10 mouse cellular contexts compared by ENCODE assay signal in the genomic region with DNA sequence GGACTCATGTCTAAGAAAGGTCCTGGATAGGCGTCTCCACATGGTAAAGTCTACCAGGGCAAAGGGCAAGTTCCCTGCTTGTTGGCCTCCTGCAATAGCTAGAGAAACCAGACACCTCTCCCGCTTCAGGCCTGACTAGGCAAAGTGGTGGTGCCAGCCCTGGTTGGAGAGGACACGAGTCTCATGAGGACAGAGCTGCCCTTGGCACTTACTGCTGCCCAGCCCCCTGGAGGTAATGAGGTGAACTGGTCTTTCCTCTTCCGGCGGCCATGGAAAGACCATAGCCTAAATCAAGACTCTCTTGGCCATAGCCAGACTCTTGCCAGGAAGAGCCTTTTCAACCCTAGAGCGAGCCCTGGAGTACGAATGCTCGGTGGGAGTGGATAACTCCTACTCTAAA. TPM values are rescaled to one million over a fixed set of nuclear protein-coding genes. Genes with fewer than 3 reads are reported as not detected.
A peak's percentile ranks its signal among the peaks of the same experiment; 100 is the strongest.
DNase-seq lines count a peak whose midpoint lies in the region; ATAC-seq and TF ChIP-seq lines count a peak whose summit lies in the region.
"Had no signal": no experiment of that assay in that cellular context is flagged by ENCODE, and none has a peak within 500 bp of the region (broad histone marks: within the 10 kb centered on the region; RNA-seq: fewer than 3 reads in every experiment).

No protein-coding gene starts in this region.

- H3K4me2 ChIP-seq in liver, embryonic 14.5 days (ENCODE audit: low read depth): no peak overlapping the region
- peak overlapping the region; percentile 74; the same call in 1 of the 2 replicates for H3K4me2 ChIP-seq in forebrain, embryonic 14.5 days (ENCODE audit: low read length)
- no peak overlapping the region for H3K4me2 ChIP-seq in neural tube, embryonic 15.5 days
- H3K4me2 ChIP-seq: embryonic facial prominence, embryonic 15.5 days had no signal

- H3K4me1 ChIP-seq in liver, embryonic 14.5 days (replicated peaks; ENCODE audit: control insufficient read depth in 2 of 2, insufficient read depth in 2 of 2, low read length in 1 of 2): peaks cover 9 to 13% of the 10 kb centered on the region in 2 experiments
- peaks cover 29% of the 10 kb centered on the region for H3K4me1 ChIP-seq in forebrain, embryonic 14.5 days (ENCODE audit: control insufficient read depth, insufficient read depth, low read length)
- H3K4me1 ChIP-seq in neural tube, embryonic 15.5 days: peaks cover 32% of the 10 kb centered on the region

- WGBS in liver, embryonic 14.5 days (ENCODE audit: insufficient replicate concordance): 62% methylated on average over 8 of the region's 8 CpGs
- 86% methylated on average over 8 of the region's 8 CpGs for WGBS in forebrain, embryonic 14.5 days
- WGBS in neural tube, embryonic 15.5 days: 88% methylated on average over 8 of the region's 8 CpGs

- H3K4me3 ChIP-seq in liver, embryonic 14.5 days (ENCODE audit: insufficient read depth in 1 of 2, low read depth in 2 of 2, low read length in 2 of 2): no peak overlapping the region
- H3K4me3 ChIP-seq in forebrain, embryonic 14.5 days (ENCODE audit: low read depth, low read length): no peak overlapping the region
- no peak overlapping the region for H3K4me3 ChIP-seq in neural tube, embryonic 15.5 days (replicated peaks)
- H3K4me3 ChIP-seq: embryonic facial prominence, embryonic 15.5 days; heart, embryonic 10.5 days had no signal

- TF ChIP-seq CTCF in liver, embryonic 14.5 days (IDR thresholded peaks at IDR 0.05; ENCODE audit: low read depth): peak; percentile 38; the same call in 1 of the 2 replicates

- H3K36me3 ChIP-seq in liver, embryonic 14.5 days (replicated peaks; ENCODE audit: control insufficient read depth, insufficient read depth, low read depth): no peaks in the 10 kb centered on the region
- H3K36me3 ChIP-seq in forebrain, embryonic 14.5 days (ENCODE audit: control insufficient read depth, insufficient read depth, low read length): peaks cover 9% of the 10 kb centered on the region
- peaks cover 4% of the 10 kb centered on the region for H3K36me3 ChIP-seq in neural tube, embryonic 15.5 days

- TF ChIP-seq EP300 in liver, embryonic 14.5 days (IDR thresholded peaks at IDR 0.05; ENCODE audit: low read depth): no peak

- no peak overlapping the region for H3K9ac ChIP-seq in liver, embryonic 14.5 days (replicated peaks)
- no peak overlapping the region for H3K9ac ChIP-seq in forebrain, embryonic 14.5 days (ENCODE audit: low read length)
- H3K9ac ChIP-seq in neural tube, embryonic 15.5 days (replicated peaks): no peak overlapping the region
- H3K9ac ChIP-seq: embryonic facial prominence, embryonic 15.5 days had no signal

- DNase-seq in cerebellum, adult 11 months: peak; percentile 33
- no peak for DNase-seq in liver, embryonic 14.5 days (ENCODE audit: low read depth in 3 of 3, low spot score in 3 of 3)
- no peak for DNase-seq in liver
- DNase-seq in forebrain, embryonic 14.5 days (ENCODE audit: low spot score): no peak
- DNase-seq in layer of hippocampus, adult 18-20 months (ENCODE audit: low spot score in 2 of 2): no peak
- no peak for DNase-seq in Muller cell, postnatal 12 days (ENCODE audit: inconsistent ontology term)

- no peaks in the 10 kb centered on the region for H3K9me3 ChIP-seq in liver, embryonic 14.5 days (ENCODE audit: control insufficient read depth, low read length)
- no peaks in the 10 kb centered on the region for H3K9me3 ChIP-seq in forebrain, embryonic 14.5 days (replicated peaks; ENCODE audit: control insufficient read depth, low read length)
- H3K9me3 ChIP-seq in neural tube, embryonic 15.5 days (replicated peaks): no peaks in the 10 kb centered on the region
- H3K9me3 ChIP-seq: embryonic facial prominence, embryonic 15.5 days; heart, embryonic 10.5 days had no signal

- H3K27ac ChIP-seq in liver, embryonic 14.5 days: no peak overlapping the region
- peak overlapping the region; percentile 97 for H3K27ac ChIP-seq in forebrain, embryonic 14.5 days (ENCODE audit: low read depth, low read length)
- H3K27ac ChIP-seq in neural tube, embryonic 15.5 days (replicated peaks): peak overlapping the region; percentile 98; the same call in 1 of the 2 replicates
- H3K27ac ChIP-seq: embryonic facial prominence, embryonic 15.5 days; heart, embryonic 10.5 days had no signal

- no peak for ATAC-seq in cerebellum, adult (ENCODE audit: insufficient number of reproducible peaks, low FRiP score, low TSS enrichment)
- no peak for ATAC-seq in liver, embryonic 14.5 days (ENCODE audit: insufficient read depth)
- ATAC-seq in forebrain, embryonic 14.5 days: no peak
- no peak for ATAC-seq in neural tube, embryonic 15.5 days (ENCODE audit: low FRiP score)

- H3K27me3 ChIP-seq in liver, embryonic 14.5 days (ENCODE audit: control insufficient read depth, insufficient read depth, low read length): no peaks in the 10 kb centered on the region; the same call in 1 of the 2 replicates
- H3K27me3 ChIP-seq in forebrain, embryonic 14.5 days (replicated peaks; ENCODE audit: control insufficient read depth, insufficient read depth, low read length): no peaks in the 10 kb centered on the region
- no peaks in the 10 kb centered on the region for H3K27me3 ChIP-seq in neural tube, embryonic 15.5 days (replicated peaks)
- H3K27me3 ChIP-seq: embryonic facial prominence, embryonic 15.5 days had no signal

RNA-seq across cellular contexts. Expression of a gene that starts 1.7 kb away (rescaled TPM):
- 2.2 TPM in 2 replicates for polyA plus RNA-seq in liver, embryonic 14.5 days (2012; rRNA removed)
- polyA plus RNA-seq in liver, embryonic 14.5 days (2014; fragmentation: Nextera tagmentation; extraction: Ambion mirVana): 1.7 and 2.0 TPM in 2 replicates
- 24.1 and 30.1 TPM in 2 replicates for polyA plus RNA-seq in forebrain, embryonic 14.5 days (2014; fragmentation: Nextera tagmentation; extraction: Ambion mirVana)
- polyA plus RNA-seq in neural tube, embryonic 15.5 days (2015; fragmentation: Nextera tagmentation; extraction: Ambion mirVana): 18.4 and 21.2 TPM in 2 replicates
- 10 to 100 TPM; 23.5 to 24.8 TPM for total RNA-seq in layer of hippocampus, adult 18-20 months (2021)

RNA-seq across cellular contexts. Expression of a gene that starts 11.4 kb away (rescaled TPM):
- polyA plus RNA-seq in liver, embryonic 14.5 days (2012; rRNA removed): 1.4 and 1.5 TPM in 2 replicates
- polyA plus RNA-seq in liver, embryonic 14.5 days (2014; fragmentation: Nextera tagmentation; extraction: Ambion mirVana): 1.4 and 1.6 TPM in 2 replicates
- 2.4 and 2.9 TPM in 2 replicates for polyA plus RNA-seq in forebrain, embryonic 14.5 days (2014; fragmentation: Nextera tagmentation; extraction: Ambion mirVana)
- polyA plus RNA-seq in neural tube, embryonic 15.5 days (2015; fragmentation: Nextera tagmentation; extraction: Ambion mirVana): 3.1 TPM in 2 replicates
- total RNA-seq in layer of hippocampus, adult 18-20 months (2021): 10 to 100 TPM; 17.4 TPM

RNA-seq across cellular contexts. Expression of a gene that starts 14.0 kb away (rescaled TPM):
- 0.02 TPM in 2 replicates for polyA plus RNA-seq in liver, embryonic 14.5 days (2012; rRNA removed)
- polyA plus RNA-seq in liver, embryonic 14.5 days (2014; fragmentation: Nextera tagmentation; extraction: Ambion mirVana): not detected in 2 replicates
- 1.5 and 1.8 TPM in 2 replicates for polyA plus RNA-seq in forebrain, embryonic 14.5 days (2014; fragmentation: Nextera tagmentation; extraction: Ambion mirVana)
- polyA plus RNA-seq in neural tube, embryonic 15.5 days (2015; fragmentation: Nextera tagmentation; extraction: Ambion mirVana): 0.38 and 0.52 TPM in 2 replicates
- total RNA-seq in layer of hippocampus, adult 18-20 months (2021): 1 to 10 TPM; 2.8 to 3.2 TPM

RNA-seq across cellular contexts. Expression of a gene that starts 26.3 kb away (rescaled TPM):
- 0.45 and 0.60 TPM in 2 replicates for polyA plus RNA-seq in liver, embryonic 14.5 days (2012; rRNA removed)
- 0.49 and 0.56 TPM in 2 replicates for polyA plus RNA-seq in liver, embryonic 14.5 days (2014; fragmentation: Nextera tagmentation; extraction: Ambion mirVana)
- 4.8 and 6.5 TPM in 2 replicates for polyA plus RNA-seq in forebrain, embryonic 14.5 days (2014; fragmentation: Nextera tagmentation; extraction: Ambion mirVana)
- 10.2 and 14.4 TPM in 2 replicates for polyA plus RNA-seq in neural tube, embryonic 15.5 days (2015; fragmentation: Nextera tagmentation; extraction: Ambion mirVana)
- total RNA-seq in layer of hippocampus, adult 18-20 months (2021): 10 to 100 TPM; 71.6 to 76.8 TPM

RNA-seq across cellular contexts. Expression of a gene that starts 44.3 kb away (rescaled TPM):
- polyA plus RNA-seq in liver, embryonic 14.5 days (2012; rRNA removed): 70.6 and 93.8 TPM in 2 replicates
- 192 and 201 TPM in 2 replicates for polyA plus RNA-seq in liver, embryonic 14.5 days (2014; fragmentation: Nextera tagmentation; extraction: Ambion mirVana)
- 295 and 324 TPM in 2 replicates for polyA plus RNA-seq in forebrain, embryonic 14.5 days (2014; fragmentation: Nextera tagmentation; extraction: Ambion mirVana)
- polyA plus RNA-seq in neural tube, embryonic 15.5 days (2015; fragmentation: Nextera tagmentation; extraction: Ambion mirVana): 239 and 254 TPM in 2 replicates
- 10 to 100 TPM; 67.2 to 69.9 TPM for total RNA-seq in layer of hippocampus, adult 18-20 months (2021)
